Mouse (Mus musculus) splenic B cell, adult 2 months (primary cell): Measurements from ENCODE around the gene Crebbp.
A peak's percentile ranks its signal among the peaks of the same experiment; 100 is the strongest.

ENCODE experiments used
- DNase-seq: peaks from one replicate; pipeline ENCODE4 v3.0.0-alpha.2; 2011; ENCODE audit warnings: low read depth, low spot score
- H3K27me3 ChIP-seq: 2 replicates; pipeline ENCODE4 v1.6.1; 2012; ENCODE audit warnings: mild to moderate bottlenecking, low read length, moderate library complexity, mixed read lengths; ENCODE audit not compliant: control insufficient read depth, poor library complexity, insufficient read depth, severe bottlenecking
- H3K36me3 ChIP-seq: 2 replicates; pipeline ENCODE4 v1.6.1; 2012; ENCODE audit warnings: mild to moderate bottlenecking, low read length, moderate library complexity, mixed read lengths; ENCODE audit not compliant: control insufficient read depth, poor library complexity, insufficient read depth, severe bottlenecking

The Crebbp gene

DNA sequence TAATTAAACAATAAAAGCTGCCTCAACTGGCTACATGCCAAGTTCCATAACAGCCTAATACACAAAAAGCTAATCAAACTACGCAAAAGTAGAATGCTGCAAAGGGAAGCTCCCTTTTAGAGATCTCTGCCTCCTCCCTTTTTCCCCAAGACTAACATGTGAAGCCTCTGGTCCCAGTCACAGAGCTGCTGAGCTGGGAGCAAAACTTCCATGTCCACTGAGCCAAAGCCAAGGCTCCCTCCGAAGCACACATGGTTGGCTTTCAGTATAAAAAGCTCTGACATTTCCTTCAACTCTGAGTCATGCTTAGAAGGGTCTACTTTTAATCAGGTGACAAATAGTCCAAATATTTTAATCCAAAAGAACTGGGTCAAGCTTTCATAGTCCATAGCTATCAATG, 14.2 kb downstream of the Crebbp start:
- Histone ChIP-seq H3K27me3 (no peaks in the 10 kb centered on the region), H3K36me3 (no peaks in the 10 kb centered on the region)
- no peak for DNase-seq

DNA sequence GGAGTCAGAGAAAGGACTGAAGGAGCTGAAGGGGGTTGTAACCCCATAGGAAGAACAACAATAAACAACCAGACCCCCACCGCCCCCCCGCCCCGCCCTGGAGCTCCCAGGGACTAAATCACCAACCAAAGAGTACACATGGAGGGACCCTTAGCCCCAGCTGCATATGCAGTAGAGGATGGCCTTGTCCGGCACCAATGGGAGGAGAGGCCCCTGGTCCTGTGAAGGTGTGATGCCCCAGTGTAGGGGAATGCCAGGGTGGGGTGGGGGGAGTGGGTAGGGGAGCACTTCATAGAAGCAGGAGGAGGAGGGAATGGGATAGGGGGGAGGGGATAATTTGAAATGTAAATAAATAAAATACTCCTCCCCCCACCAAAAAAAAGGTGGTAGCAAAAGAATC, 15.8 kb downstream of the Crebbp start:
- H3K27me3 ChIP-seq = no peaks in the 10 kb centered on the region
- H3K36me3 ChIP-seq = no peaks in the 10 kb centered on the region
- DNase-seq = no peak

DNA sequence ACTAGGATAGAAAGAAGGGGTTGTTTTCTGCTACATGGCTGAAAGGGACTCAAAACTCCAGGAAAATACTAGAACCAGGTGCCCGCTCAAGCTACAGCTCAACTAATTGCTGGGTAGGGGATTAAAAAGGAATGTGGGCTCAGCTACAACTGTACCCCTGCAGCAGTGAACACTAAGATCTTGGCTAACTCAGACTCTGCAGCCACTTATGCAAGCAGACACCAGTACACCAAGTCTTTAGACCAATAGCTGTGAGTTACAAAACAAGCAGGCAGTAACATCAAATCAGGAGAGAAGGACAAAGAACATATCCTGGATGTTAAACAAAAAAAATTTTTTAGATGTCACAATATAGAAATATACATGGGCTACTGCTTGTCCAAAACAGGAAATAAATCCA, 23.6 kb downstream of the Crebbp start:
- no peak for DNase-seq
- Histone ChIP-seq H3K36me3 (no peaks in the 10 kb centered on the region), H3K27me3 (no peaks in the 10 kb centered on the region)

DNA sequence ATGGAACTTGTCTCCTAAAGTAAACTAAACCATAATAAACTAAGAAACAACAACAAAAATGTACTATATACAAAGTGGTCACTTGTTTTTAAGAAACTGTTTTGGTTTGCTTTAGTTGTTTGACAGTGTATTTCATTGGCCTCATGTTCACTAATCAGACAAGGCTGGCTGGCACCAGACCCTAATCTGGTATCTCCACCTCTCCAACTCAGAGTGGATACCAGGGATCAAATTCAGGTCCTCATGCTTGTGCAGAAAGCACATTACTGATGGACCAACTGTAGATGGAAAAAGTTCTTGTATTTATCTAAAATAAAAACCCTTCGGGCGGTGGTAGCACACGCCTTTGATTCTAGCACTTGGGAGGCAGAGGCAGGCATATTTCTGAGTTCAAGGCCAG, 38.7 kb downstream of the Crebbp start:
- H3K27me3 ChIP-seq = no peaks in the 10 kb centered on the region
- no peaks in the 10 kb centered on the region for H3K36me3 ChIP-seq
- no peak for DNase-seq

DNA sequence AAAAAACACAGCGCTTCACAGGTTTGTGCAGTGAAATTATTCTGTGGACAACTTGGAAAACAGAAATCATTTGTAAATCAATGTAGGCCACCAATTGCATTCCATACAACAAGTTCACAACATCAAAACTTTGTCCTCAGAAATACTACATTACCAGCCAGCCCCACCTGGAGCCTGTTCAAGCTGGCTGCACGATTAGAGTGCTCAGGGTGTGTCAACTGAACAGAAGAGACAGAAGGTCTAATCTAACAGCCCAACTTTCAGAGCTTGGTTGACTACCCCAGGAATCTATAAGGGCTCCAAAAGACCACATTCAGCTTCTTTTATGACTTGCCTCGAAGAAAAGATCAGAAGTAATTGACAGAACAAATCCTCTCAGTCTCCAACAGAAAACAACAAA, 44.3 kb downstream of the Crebbp start:
- DNase-seq = no peak
- Histone ChIP-seq H3K27me3 (no peaks in the 10 kb centered on the region), H3K36me3 (peaks cover 4% of the 10 kb centered on the region)

DNA sequence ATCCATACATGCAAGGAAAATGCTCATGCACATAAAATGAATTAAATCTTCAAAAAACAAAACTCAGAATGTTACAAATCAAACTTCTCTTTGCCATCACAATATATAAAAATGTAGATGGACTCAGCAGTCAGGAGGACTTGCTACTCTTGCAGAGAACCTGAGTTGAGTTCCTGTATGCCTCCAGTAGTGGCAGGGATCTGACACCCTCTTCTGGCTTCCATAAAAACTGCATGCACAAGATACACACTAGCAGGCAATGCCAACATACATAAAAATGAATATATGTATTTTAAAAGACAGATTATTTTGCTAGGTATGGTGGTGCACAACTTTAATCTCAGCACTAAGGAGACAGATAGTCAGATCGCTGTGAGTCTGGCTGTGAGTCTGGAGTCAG, 45.3 kb downstream of the Crebbp start:
- peaks cover 4% of the 10 kb centered on the region for H3K36me3 ChIP-seq

DNA sequence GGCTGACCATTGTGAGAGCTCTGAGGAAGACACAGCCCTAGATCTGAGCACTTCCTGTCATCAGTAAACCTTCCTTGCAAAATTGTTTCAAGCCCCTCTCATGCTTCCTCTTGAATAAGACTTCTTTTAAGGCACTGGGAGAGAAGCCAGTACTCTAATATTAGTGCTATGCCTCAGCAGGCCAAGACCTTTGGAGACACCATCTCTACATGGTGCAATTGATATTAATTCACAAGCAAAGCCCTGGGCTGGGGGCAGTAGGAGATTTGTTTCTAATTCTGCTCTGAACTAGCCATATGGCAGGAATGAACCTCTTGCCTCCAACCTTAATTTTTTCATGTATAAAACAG, 52.9 kb downstream of the Crebbp start:
- 0 out of 2 replicates have a peak, but pooled peaks cover 2% of the 10 kb centered on the region for H3K36me3 ChIP-seq
- no peaks in the 10 kb centered on the region for H3K27me3 ChIP-seq
- DNase-seq = no peak

More for the DNA sequence above, 45.3 kb downstream of the Crebbp start:
- H3K27me3 ChIP-seq = no peaks in the 10 kb centered on the region
- DNase-seq = peak; percentile 15

DNA sequence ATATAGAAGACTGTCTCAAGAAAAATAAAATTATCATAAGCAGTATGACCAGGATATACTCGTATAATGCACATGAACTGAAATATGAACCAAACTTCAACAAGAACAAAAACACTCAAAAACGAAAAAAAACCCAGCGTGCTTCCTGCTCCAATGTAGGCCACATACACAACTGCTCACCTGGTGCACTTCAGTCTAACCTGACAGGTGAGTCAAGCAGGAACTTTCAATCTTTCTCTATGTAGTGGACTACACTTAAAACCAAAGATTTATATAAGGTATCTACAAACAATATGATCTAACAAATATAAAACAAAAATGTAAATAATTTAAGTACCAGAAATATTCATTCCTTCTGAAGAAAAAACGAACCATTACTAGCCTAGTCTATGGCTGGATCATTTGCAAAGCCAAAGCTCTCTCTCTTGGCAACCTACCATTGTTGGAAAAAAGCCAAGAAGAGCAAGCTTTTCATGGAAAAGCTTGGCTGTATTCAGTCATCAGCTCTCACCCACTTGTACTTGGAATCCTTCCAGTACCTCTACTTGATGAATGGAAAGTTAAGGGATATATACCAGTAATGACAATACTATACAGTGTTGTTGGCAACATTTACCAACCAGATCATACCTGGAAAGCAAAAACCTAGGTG, 53.4 kb downstream of the Crebbp start:
- Histone ChIP-seq H3K36me3 (0 out of 2 replicates have a peak, but pooled peaks cover 2% of the 10 kb centered on the region), H3K27me3 (no peaks in the 10 kb centered on the region)
- no peak for DNase-seq

DNA sequence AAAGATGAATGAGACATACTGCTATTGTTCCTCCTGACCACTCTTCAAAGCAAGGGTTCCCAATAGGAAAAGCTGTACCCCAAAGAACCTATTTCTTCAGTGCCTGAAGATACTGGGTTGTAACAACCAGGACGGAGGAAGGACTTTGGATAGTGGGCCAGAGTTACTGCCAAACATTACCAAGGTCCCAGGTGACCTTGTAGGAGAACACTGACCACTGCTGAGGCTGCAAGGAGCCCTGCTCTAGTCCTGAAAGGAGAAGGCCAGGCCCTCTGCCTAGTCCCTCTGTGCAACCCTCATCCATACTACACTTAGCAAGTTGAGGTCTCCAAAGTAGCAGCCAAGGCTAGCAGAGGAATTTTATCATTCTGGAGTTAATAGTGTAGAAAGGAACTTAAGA, 60.7 kb downstream of the Crebbp start:
- no peaks in the 10 kb centered on the region for H3K36me3 ChIP-seq
- no peak for DNase-seq

DNA sequence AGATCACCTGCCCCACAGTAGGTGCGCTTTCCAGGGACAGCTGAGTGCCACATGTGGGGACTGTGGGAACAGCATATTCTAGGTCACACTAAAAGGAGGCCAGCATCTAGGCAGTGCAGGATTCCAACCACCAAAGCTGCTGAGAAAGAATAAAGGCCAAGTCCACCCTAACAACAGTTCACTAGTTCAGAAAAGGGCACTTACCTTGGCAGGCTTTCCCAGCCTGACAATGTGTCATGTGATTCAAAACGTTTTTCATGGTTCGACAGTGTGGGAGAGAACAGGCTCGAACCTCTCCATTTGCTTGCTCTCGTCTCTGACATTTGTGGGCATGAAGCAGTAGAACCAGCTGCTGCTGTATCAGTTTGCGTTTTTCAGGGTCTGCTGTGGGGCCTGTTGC, 75.3 kb downstream of the Crebbp start:
- no peak for DNase-seq

More for the DNA sequence above, 60.7 kb downstream of the Crebbp start:
- no peaks in the 10 kb centered on the region for H3K27me3 ChIP-seq

DNA sequence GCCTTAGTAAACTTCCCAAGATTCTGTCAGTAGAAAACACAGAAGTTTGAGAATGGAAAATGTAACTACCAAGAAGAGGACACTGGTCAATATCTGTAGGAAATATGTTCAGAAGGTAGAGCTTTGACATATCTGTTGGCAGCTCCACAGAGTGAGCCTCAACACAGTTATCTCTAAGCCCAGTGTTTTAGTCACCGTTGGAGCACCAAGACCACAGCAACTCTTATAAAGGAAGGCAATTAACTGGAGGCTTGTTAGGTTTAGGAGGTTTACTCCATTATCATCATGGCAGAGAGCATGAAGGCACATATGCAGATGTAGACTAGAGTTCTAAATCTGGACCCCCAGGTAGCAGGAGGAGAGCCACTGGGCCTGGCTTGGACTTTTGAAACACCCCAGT, 80.0 kb downstream of the Crebbp start:
- Histone ChIP-seq H3K27me3 (no peaks in the 10 kb centered on the region), H3K36me3 (peaks cover 9% of the 10 kb centered on the region; the same call in 1 of the 2 replicates)
- no peak for DNase-seq

More for the DNA sequence above, 75.3 kb downstream of the Crebbp start:
- H3K36me3 ChIP-seq = peaks cover 9% of the 10 kb centered on the region; the same call in 1 of the 2 replicates
- no peaks in the 10 kb centered on the region; the same call in 1 of the 2 replicates for H3K27me3 ChIP-seq

DNA sequence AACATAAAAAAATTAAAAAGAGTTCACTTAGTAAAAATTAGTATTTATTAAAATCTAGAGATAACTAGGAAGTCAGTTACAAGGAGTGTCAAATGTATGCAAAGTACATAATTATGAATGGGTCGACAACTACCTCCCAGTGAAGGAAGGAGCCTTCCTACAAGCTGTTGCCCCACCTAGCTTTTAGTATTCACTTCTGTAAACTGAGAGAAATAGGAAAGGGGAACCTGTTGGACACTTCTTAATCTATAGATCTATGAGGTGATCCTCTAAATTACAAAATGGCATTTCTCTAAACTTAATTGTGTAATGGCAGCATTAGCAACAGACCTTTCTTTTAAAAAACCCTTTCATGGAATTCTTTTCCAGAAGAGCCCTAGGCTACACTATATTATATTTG, 84.9 kb downstream of the Crebbp start:
- Histone ChIP-seq H3K36me3 (peaks cover 12% of the 10 kb centered on the region; the same call in 1 of the 2 replicates), H3K27me3 (no peaks in the 10 kb centered on the region)
- no peak for DNase-seq

DNA sequence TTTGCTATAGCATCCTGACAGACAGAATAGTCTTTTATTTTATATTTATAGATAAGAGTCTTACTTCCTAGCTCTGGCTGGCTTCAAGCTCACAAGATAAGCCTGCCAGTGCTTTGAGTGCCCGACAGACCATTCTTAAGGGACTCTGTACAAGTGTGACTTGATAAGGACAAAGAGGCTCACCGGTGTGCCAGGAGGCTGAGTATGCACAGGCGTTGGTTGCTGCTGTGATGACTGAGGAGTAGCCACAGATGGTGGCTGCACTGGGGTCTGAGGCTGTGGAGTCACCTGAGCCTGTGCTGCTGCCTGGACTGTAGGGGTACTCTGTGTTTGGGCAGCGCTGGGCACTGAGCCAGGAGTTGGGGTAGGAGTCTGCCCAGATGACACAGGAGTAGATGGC, 96.7 kb downstream of the Crebbp start:
- H3K36me3 ChIP-seq = peaks cover 19% of the 10 kb centered on the region
- H3K27me3 ChIP-seq = no peaks in the 10 kb centered on the region
- no peak for DNase-seq

DNA sequence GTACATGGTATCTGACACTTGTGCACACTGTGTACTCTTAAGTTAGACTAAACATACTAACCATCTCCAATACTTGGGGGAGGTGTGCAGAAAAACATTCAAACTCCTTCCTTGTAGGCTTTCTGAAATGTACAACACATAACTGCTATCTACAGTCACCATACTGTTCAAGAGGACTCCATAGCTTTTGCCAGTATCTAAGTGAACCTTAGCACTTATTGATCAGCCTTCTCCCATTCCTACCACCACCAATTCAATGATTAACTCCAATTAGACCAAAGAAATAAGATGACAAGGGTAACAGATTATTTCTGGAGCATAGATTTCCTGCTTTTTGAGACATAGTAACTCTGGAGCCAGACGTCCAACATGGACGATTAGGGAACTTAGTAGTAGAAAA, 113.4 kb downstream of the Crebbp start:
- peaks cover 16% of the 10 kb centered on the region for H3K36me3 ChIP-seq
- H3K27me3 ChIP-seq = no peaks in the 10 kb centered on the region
- DNase-seq = no peak

DNA sequence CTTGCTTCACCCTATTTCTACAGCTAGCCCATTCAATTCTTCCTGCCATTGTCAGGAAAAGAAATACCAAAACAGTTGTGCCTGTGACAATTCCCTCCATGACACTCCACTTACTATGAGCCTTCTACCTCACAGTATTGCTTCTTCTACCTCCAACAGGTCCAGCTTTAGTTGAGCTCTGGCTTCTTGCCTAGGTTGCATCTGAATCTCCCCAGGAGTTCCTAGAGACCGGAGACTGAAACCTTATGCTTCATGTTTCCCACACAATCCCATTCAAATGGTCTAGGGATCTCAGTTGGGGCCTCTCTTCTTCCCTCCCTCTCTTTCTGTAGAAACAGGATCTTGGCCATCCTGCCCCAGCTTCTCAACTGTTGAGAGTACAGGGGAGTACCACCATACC, 116.3 kb downstream of the Crebbp start:
- no peaks in the 10 kb centered on the region for H3K27me3 ChIP-seq
- peaks cover 26% of the 10 kb centered on the region for H3K36me3 ChIP-seq
- DNase-seq = no peak

DNA sequence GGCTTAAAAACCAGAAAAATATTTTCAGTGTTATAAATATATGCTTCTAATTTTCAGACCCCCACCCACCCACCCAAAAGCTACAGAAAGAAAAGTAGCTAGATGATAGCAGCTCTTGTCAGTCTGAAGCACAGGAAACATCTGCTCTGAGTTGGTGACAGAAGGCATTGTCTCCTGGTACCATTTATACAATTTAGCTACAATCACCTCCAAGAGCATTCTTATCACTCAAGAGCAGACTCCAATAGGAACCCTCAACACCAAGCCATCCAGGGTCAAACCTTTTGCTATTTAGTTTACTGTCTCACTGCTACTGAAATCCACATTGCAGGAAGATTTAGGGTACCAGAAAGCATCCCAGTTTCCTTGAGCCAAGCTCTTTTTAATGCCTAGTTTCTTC, 116.9 kb downstream of the Crebbp start:
- H3K27me3 ChIP-seq = no peaks in the 10 kb centered on the region
- no peak for DNase-seq
- peaks cover 26% of the 10 kb centered on the region for H3K36me3 ChIP-seq
